Mouse (Mus musculus) stomach, embryonic 16.5 days (tissue): ENCODE measurements at regions not wholly inside any gene's neighbourhood (a gene's known extent, or its start where the extent isn't known, plus 50 kb on each side); places are given as distances from the start of the nearest gene placed in this dataset.

Experiments
- ATAC-seq: fragments of 200-750 bp; cut with Nextera tagmentation; 2 replicates; pipeline ENCODE4 v1.8.0; 2017; ENCODE audit warnings: moderate number of reproducible peaks, moderate TSS enrichment; ENCODE audit not compliant: insufficient read depth, low FRiP score
- H3K27ac ChIP-seq: fragments of 300-500 bp; sonication (generic); 2 replicates; pipeline ENCODE4 v1.5.1; 2014; ENCODE audit warnings: low read length
- H3K27me3 ChIP-seq: fragments of 300-500 bp; sonication (generic); 2 replicates; pipeline ENCODE4 v1.6.1; 2014; ENCODE audit warnings: low read length, control low read depth, mixed read lengths; ENCODE audit not compliant: control insufficient read depth, insufficient read depth
- H3K36me3 ChIP-seq: fragments of 300-500 bp; sonication (generic); 2 replicates; pipeline ENCODE4 v1.6.1; 2014; ENCODE audit warnings: low read length; ENCODE audit not compliant: control insufficient read depth, insufficient read depth
- H3K4me1 ChIP-seq: fragments of 300-500 bp; sonication (generic); 2 replicates; pipeline ENCODE4 v1.6.1; 2014; ENCODE audit warnings: low read length, control low read depth, mixed read lengths; ENCODE audit not compliant: control insufficient read depth, insufficient read depth
- H3K4me2 ChIP-seq: fragments of 300-500 bp; sonication (generic); 2 replicates; pipeline ENCODE4 v1.6.1; 2014; ENCODE audit warnings: low read depth, low read length, mixed read lengths
- H3K4me3 ChIP-seq: fragments of 300-500 bp; sonication (generic); replicated peaks from 2 replicates; pipeline ENCODE4 v1.5.1; 2014; ENCODE audit warnings: mild to moderate bottlenecking, low read length
- H3K9ac ChIP-seq: fragments of 300-500 bp; sonication (generic); 2 replicates; pipeline ENCODE4 v1.6.1; 2014; ENCODE audit warnings: low read length
- H3K9me3 ChIP-seq: fragments of 300-500 bp; sonication (generic); replicated peaks from 2 replicates; pipeline ENCODE4 v1.6.1; 2016; ENCODE audit warnings: low read length, control low read depth; ENCODE audit not compliant: control insufficient read depth
- WGBS: fragments of 180-500 bp; shearing (Covaris S2); extraction: QIAGEN DNeasy Blood & Tissue Kit; methylation state at CpG from one replicate; pipeline ENCODE4 v1.1.7; 2014; 5-methylcytosine and 5-hydroxymethylcytosine counted together

GRCm38 (mm10) chr7:129155577-129155976 lies 101.3 kb upstream of the Plpp4 start:
- no peak for ATAC-seq

GRCm38 (mm10) chr7:129169971-129170370 lies 86.9 kb upstream of the Plpp4 start:
- no peak overlapping the region for H3K4me2 ChIP-seq
- no peaks in the 10 kb centered on the region for H3K4me1 ChIP-seq
- 79% methylated on average over 7 of the region's 7 CpGs for WGBS
- H3K36me3 ChIP-seq: no peaks in the 10 kb centered on the region
- no peaks in the 10 kb centered on the region for H3K9me3 ChIP-seq
- H3K27ac ChIP-seq: no peak overlapping the region
- ATAC-seq: no peak
- H3K4me3 ChIP-seq: no peak overlapping the region
- H3K9ac ChIP-seq: no peak overlapping the region
- no peaks in the 10 kb centered on the region for H3K27me3 ChIP-seq

More at GRCm38 (mm10) chr7:129155577-129155976, 101.3 kb upstream of the Plpp4 start:
- Histone ChIP-seq H3K4me2 (no peak overlapping the region), H3K4me3 (no peak overlapping the region), H3K36me3 (no peaks in the 10 kb centered on the region), H3K9me3 (no peaks in the 10 kb centered on the region), H3K4me1 (no peaks in the 10 kb centered on the region), H3K27me3 (no peaks in the 10 kb centered on the region), H3K27ac (no peak overlapping the region), H3K9ac (no peak overlapping the region)
- 68% methylated on average over 2 of the region's 2 CpGs for WGBS

- Histone ChIP-seq H3K4me2 (no peak overlapping the region), H3K27ac (no peak overlapping the region), H3K9ac (no peak overlapping the region), H3K27me3 (no peaks in the 10 kb centered on the region), H3K4me3 (no peak overlapping the region), H3K36me3 (no peaks in the 10 kb centered on the region), H3K4me1 (no peaks in the 10 kb centered on the region), H3K9me3 (no peaks in the 10 kb centered on the region)
- 74% methylated on average over 1 of the region's 1 CpGs for WGBS
- ATAC-seq: no peak
Measured at GRCm38 (mm10) chr7:129190933-129191332, 65.9 kb upstream of the Plpp4 start.

- H3K4me1 ChIP-seq: no peaks in the 10 kb centered on the region
- no peak overlapping the region for H3K4me2 ChIP-seq
- ATAC-seq: no peak
- no peak overlapping the region for H3K27ac ChIP-seq
- H3K4me3 ChIP-seq: no peak overlapping the region
- H3K36me3 ChIP-seq: no peaks in the 10 kb centered on the region
- no peaks in the 10 kb centered on the region for H3K27me3 ChIP-seq
- H3K9me3 ChIP-seq: no peaks in the 10 kb centered on the region
- WGBS: 81% methylated on average over 5 of the region's 5 CpGs
- H3K9ac ChIP-seq: no peak overlapping the region
Measured at GRCm38 (mm10) chr7:129207029-129207428, 49.8 kb upstream of the Plpp4 start.
